Mouse (Mus musculus) hindbrain, postnatal 0 days (tissue): ENCODE data around the gene Fam3c. TPM values are rescaled to one million over a fixed set of nuclear protein-coding genes. Genes with fewer than 3 reads are reported as not detected.

ENCODE experiments used
- ATAC-seq: fragments of 200-750 bp; cut with Nextera tagmentation; 2 replicates; pipeline ENCODE4 v1.8.0; 2017; ENCODE audit warnings: mild to moderate bottlenecking, moderate TSS enrichment, moderate library complexity
- DNase-seq: peaks from one replicate; pipeline ENCODE4 v3.0.0-alpha.2; 2015; ENCODE audit warnings: low spot score
- H3K27ac ChIP-seq: fragments of 300-500 bp; sonication (generic); 2 replicates; pipeline ENCODE4 v1.5.1; 2014; ENCODE audit warnings: mild to moderate bottlenecking
- H3K27me3 ChIP-seq: fragments of 300-500 bp; sonication (generic); 2 replicates; pipeline ENCODE4 v1.6.1; 2014; ENCODE audit warnings: low read length, mixed read lengths; ENCODE audit not compliant: insufficient read depth
- H3K36me3 ChIP-seq: fragments of 300-500 bp; sonication (generic); 2 replicates; pipeline ENCODE4 v1.6.1; 2014; ENCODE audit warnings: low read length, mixed read lengths; ENCODE audit not compliant: insufficient read depth
- H3K4me1 ChIP-seq: fragments of 300-500 bp; sonication (generic); 2 replicates; pipeline ENCODE4 v1.6.1; 2014; ENCODE audit warnings: antibody characterized with exemption, low read length, mixed read lengths; ENCODE audit not compliant: insufficient read depth
- H3K4me2 ChIP-seq: fragments of 300-500 bp; sonication (generic); 2 replicates; pipeline ENCODE4 v1.6.1; 2014; ENCODE audit warnings: low read depth, mild to moderate bottlenecking, low read length, moderate library complexity, mixed read lengths
- H3K4me3 ChIP-seq: fragments of 300-500 bp; sonication (generic); 2 replicates; pipeline ENCODE4 v1.5.1; 2014; ENCODE audit warnings: low read length
- H3K9ac ChIP-seq: fragments of 300-500 bp; sonication (generic); replicated peaks from 2 replicates; pipeline ENCODE4 v1.6.1; 2014; ENCODE audit warnings: mild to moderate bottlenecking, low read length, moderate library complexity, mixed read lengths
- H3K9me3 ChIP-seq: fragments of 300-500 bp; sonication (generic); 2 replicates; pipeline ENCODE4 v1.6.1; 2016; ENCODE audit warnings: low read length, mixed read lengths
- CTCF ChIP-seq: IDR thresholded peaks from 2 replicates; pipeline ENCODE4 v1.5.1; 2016; ENCODE audit warnings: antibody characterized with exemption, control low read depth, low read depth
- WGBS: fragments of 180-500 bp; shearing (Covaris S2); extraction: QIAGEN DNeasy Blood & Tissue Kit; methylation state at CpG from one replicate; pipeline ENCODE4 v1.1.7; 2014; 5-methylcytosine and 5-hydroxymethylcytosine counted together
- polyA plus RNA-seq: library from polyadenylated mRNA; unstranded; fragments of >200 nt; fragmentation: Nextera tagmentation; extraction: Ambion mirVana; gene quantifications from 2 replicates; pipeline ENCODE4 v1.2.1, GENCODE M21; 2015
- total RNA-seq: library from RNA; depleted of rRNA; stranded (reverse); fragments of >200 nt; gene quantifications from 2 replicates; pipeline ENCODE4 v1.2.3, GENCODE M21; 2014

Gene Fam3c
- total and polyA plus RNA-seq, 2 experiments from 2014 or later = 34.8 to 122 TPM

- DNase-seq (no peak), ATAC-seq (no peak)
- no peaks in the 10 kb centered on the region for H3K36me3 ChIP-seq
- no peak overlapping the region for H3K9ac ChIP-seq
- no peak overlapping the region for H3K27ac ChIP-seq
- 0 out of 2 replicates have a peak, but pooled peaks cover 2% of the 10 kb centered on the region for H3K9me3 ChIP-seq
- TF ChIP-seq CTCF = no peak
- peak overlapping the region; percentile 84 for H3K4me3 ChIP-seq
- 75% methylated on average over 7 of the region's 7 CpGs for WGBS
- H3K4me2 ChIP-seq = peak overlapping the region; percentile 62
- no peaks in the 10 kb centered on the region for H3K27me3 ChIP-seq
- peaks cover 7% of the 10 kb centered on the region for H3K4me1 ChIP-seq
These were observed 1.4 kb downstream of the Fam3c start for GRCm38 (mm10) chr6:22354675-22355074.

DNA sequence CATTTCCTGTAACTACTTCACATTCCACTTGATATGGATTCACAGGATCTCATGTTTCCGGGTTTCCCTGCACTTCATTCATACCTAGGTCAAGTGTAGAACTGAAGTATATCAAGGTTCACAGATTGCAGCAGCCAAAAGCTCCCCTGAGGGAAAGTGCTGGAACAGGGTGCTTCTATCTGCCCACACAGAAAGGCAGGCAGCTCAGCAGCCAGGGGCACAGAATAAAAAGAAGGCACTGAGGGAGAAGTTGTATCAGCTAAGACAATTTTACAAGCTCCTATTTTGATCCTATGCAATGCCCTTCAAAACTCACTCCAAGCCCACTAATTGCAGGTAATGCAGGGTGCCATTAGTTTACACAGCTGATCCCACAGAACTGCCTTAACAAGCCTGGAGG lies 2.0 kb downstream of the Fam3c start:
- Histone ChIP-seq H3K4me1 (peaks cover 7% of the 10 kb centered on the region), H3K36me3 (no peaks in the 10 kb centered on the region), H3K27ac (no peak overlapping the region), H3K4me3 (peak overlapping the region; percentile 84; the same call in 1 of the 2 replicates), H3K4me2 (peak overlapping the region; percentile 62), H3K9me3 (0 out of 2 replicates have a peak, but pooled peaks cover 2% of the 10 kb centered on the region), H3K9ac (no peak overlapping the region), H3K27me3 (no peaks in the 10 kb centered on the region)
- no peak for TF ChIP-seq CTCF
- DNase-seq (no peak), ATAC-seq (no peak)
- 84% methylated on average over 1 of the region's 1 CpGs for WGBS

GRCm38 (mm10) chr6:22351551-22351950 lies 4.5 kb downstream of the Fam3c start:
- no peaks in the 10 kb centered on the region for H3K9me3 ChIP-seq
- peaks cover 7% of the 10 kb centered on the region for H3K4me1 ChIP-seq
- no peak for TF ChIP-seq CTCF
- H3K9ac ChIP-seq = no peak overlapping the region
- H3K27ac ChIP-seq = no peak overlapping the region
- no peaks in the 10 kb centered on the region for H3K27me3 ChIP-seq
- DNase-seq = no peak
- H3K36me3 ChIP-seq = no peaks in the 10 kb centered on the region
- H3K4me3 ChIP-seq = no peak overlapping the region
- H3K4me2 ChIP-seq = no peak overlapping the region
- ATAC-seq = no peak
- WGBS = 84% methylated on average over 9 of the region's 9 CpGs

DNA sequence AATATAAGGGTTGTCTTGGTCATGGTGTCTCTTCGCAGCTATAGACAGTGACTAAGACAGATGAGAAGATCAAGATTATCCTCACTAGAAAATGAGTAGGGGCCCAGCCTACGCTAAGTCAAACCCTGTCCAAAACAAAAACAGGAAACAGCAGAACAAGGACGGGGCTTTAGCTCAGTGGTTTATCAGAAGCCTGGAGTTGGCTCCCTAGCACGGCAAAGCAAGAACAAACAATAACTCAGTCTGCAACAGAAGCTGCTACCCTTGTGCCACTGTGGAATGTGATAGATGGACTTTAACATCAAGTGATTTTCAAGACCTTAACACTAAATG lies 5.8 kb downstream of the Fam3c start:
- no peaks in the 10 kb centered on the region for H3K36me3 ChIP-seq
- no peaks in the 10 kb centered on the region for H3K9me3 ChIP-seq
- 75% methylated on average over 4 of the region's 4 CpGs for WGBS
- ATAC-seq = no peak
- no peak overlapping the region for H3K9ac ChIP-seq
- no peak overlapping the region for H3K4me2 ChIP-seq
- H3K4me1 ChIP-seq = peaks cover 7% of the 10 kb centered on the region
- no peaks in the 10 kb centered on the region for H3K27me3 ChIP-seq
- no peak overlapping the region for H3K4me3 ChIP-seq
- no peak for TF ChIP-seq CTCF
- no peak for DNase-seq
- no peak overlapping the region for H3K27ac ChIP-seq

- no peak overlapping the region for H3K4me3 ChIP-seq
- H3K9me3 ChIP-seq = no peaks in the 10 kb centered on the region
- no peaks in the 10 kb centered on the region for H3K36me3 ChIP-seq
- DNase-seq = no peak
- no peak overlapping the region for H3K4me2 ChIP-seq
- TF ChIP-seq CTCF = no peak
- H3K27me3 ChIP-seq = no peaks in the 10 kb centered on the region
- 82% methylated on average over 11 of the region's 11 CpGs for WGBS
- no peak for ATAC-seq
- no peak overlapping the region for H3K27ac ChIP-seq
- no peak overlapping the region for H3K9ac ChIP-seq
- peaks cover 7% of the 10 kb centered on the region for H3K4me1 ChIP-seq
These were observed 6.4 kb downstream of the Fam3c start for GRCm38 (mm10) chr6:22349531-22350238.

DNA sequence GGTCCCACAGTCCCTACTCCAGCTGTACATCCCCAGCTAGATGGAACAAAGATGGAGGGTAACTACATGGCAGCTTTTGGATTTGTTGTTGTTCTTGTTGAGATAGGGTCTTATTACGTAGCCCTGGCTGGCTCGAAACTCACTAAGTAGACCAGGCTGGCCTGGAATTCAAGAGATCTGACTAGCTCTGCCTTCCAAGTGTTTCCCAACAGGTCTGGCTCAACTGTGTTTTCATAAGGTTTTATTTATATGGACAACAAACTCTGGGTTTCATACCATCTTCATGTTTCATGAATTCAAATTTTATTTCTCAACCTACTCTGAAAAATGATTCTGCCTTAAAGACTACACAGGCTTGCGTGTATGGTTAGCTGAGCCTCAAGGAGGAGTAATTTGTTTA lies 7.1 kb downstream of the Fam3c start:
- WGBS = 91% methylated on average over 3 of the region's 3 CpGs
- Histone ChIP-seq H3K27me3 (no peaks in the 10 kb centered on the region), H3K4me1 (no peaks in the 10 kb centered on the region; the same call in 1 of the 2 replicates), H3K4me3 (no peak overlapping the region), H3K4me2 (no peak overlapping the region), H3K9me3 (no peaks in the 10 kb centered on the region), H3K9ac (no peak overlapping the region), H3K27ac (no peak overlapping the region), H3K36me3 (no peaks in the 10 kb centered on the region)
- no peak for DNase-seq
- no peak for TF ChIP-seq CTCF
- ATAC-seq = no peak

DNA sequence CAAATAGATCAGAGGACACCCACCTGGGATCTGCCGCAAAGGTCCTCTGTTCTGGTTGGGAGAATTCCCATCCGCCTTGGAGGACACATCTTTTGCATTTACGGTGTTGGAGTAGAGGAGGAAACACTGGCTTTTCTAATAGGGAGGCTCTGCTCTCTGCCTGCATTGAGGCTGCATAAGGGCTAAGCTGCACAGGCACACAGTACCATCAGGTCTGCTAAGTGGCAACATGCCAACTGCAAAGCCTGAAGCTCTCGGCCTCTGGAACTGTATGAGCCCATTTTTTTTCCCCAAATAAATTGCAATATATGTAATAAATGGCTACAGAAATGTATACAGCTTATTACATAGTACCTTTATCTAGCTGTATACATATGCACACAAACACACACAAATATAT lies 7.9 kb downstream of the Fam3c start:
- no peak overlapping the region for H3K27ac ChIP-seq
- 76% methylated on average over 4 of the region's 4 CpGs for WGBS
- ATAC-seq = 0 out of 2 replicates have a peak, but pooled peaks have one; percentile 55

More for the DNA sequence above, 7.9 kb downstream of the Fam3c start:
- no peaks in the 10 kb centered on the region for H3K9me3 ChIP-seq
- TF ChIP-seq CTCF = no peak
- no peak for DNase-seq
- H3K4me3 ChIP-seq = no peak overlapping the region
- no peaks in the 10 kb centered on the region for H3K4me1 ChIP-seq
- H3K9ac ChIP-seq = no peak overlapping the region
- H3K4me2 ChIP-seq = no peak overlapping the region
- no peaks in the 10 kb centered on the region for H3K36me3 ChIP-seq
- no peaks in the 10 kb centered on the region for H3K27me3 ChIP-seq
